Mouse (Mus musculus) megakaryocyte, embryonic 14.5 days (primary cell): Measurements from ENCODE around the gene Cbr3. TPM values are rescaled to one million over a fixed set of nuclear protein-coding genes. Genes with fewer than 3 reads are reported as not detected.
"Not testable (repeated sequence)": the region's sequence is repeated elsewhere in the genome, so short reads cannot be mapped to it uniquely, and the experiment has no call there.

ENCODE experiments used
- H3K27me3 ChIP-seq: replicated peaks from 2 replicates; pipeline ENCODE3; 2012; ENCODE audit warnings: inconsistent platforms
- H3K36me3 ChIP-seq: replicated peaks from 2 replicates; pipeline ENCODE3; 2012; ENCODE audit warnings: low read length, inconsistent platforms, mixed read lengths
- H3K4me1 ChIP-seq: 2 replicates; pipeline ENCODE4 v1.6.1; 2012; ENCODE audit warnings: inconsistent platforms
- H3K4me3 ChIP-seq: replicated peaks from 2 replicates; pipeline ENCODE3; 2012; ENCODE audit warnings: moderate library complexity, mild to moderate bottlenecking, inconsistent platforms
- H3K9me3 ChIP-seq: 2 replicates; pipeline ENCODE4 v1.6.1; 2012; ENCODE audit warnings: inconsistent platforms
- FLI1 ChIP-seq: IDR thresholded peaks from 2 replicates; pipeline ENCODE4 v1.6.1; 2012; ENCODE audit warnings: low read length, inconsistent platforms, mixed read lengths
- GATA1 ChIP-seq: IDR thresholded peaks from 3 replicates; pipeline ENCODE4 v1.6.1; 2012; ENCODE audit warnings: mixed read lengths, low read length, inconsistent platforms, borderline replicate concordance
- polyA plus RNA-seq: library from polyadenylated mRNA; stranded (reverse); fragments of >175 nt; gene quantifications from 2 replicates; pipeline ENCODE4 v1.2.3, GENCODE M21; 2012; ENCODE audit warnings: low replicate concordance; ENCODE audit not compliant: insufficient read depth

Gene Cbr3
- 3.0 TPM in 1 of 2 replicates, not detected in the other for polyA plus RNA-seq

DNA sequence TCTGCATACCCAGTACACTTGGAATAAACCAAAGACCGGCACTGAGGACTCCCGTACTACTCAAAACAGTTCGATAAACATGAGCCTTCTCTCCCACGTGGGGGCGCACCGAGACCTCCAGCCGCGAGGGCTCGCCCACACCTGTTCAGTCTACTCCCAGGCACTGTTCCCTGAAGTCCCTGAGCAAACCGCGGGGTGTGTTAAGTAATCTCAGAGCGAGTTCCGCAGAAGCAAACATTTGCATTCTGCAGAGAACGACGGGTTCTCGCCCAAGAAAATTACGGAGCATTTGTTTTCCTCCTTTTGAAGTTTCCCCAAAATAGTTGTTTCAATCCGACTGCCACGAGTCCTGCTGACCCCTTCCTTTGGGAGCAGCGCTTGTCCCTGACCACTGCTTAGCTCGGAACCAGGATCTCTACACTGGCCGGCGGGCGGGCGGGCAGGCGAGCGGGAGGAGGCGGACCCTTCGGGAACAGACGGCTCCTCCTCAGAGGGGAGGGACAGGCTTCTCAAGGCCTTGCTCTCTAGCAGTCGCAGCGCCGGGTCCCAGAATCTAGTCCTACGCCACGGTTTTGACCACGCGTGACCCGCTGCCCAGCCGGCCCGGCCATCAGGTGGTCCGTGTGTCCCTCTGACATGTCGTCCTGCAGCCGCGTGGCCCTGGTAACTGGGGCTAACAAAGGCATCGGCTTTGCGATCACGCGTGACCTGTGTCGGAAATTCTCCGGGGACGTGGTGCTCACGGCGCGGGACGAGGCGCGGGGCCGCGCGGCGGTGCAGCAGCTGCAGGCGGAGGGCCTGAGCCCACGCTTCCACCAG lies at the start of gene Cbr3:
Cbr3 (plus strand) TSS at position 527 of the 819 bp plus-strand sequence.
- TF ChIP-seq FLI1: no peak
- TF ChIP-seq GATA1: no peak
- Histone ChIP-seq H3K4me3 (peak within 1 kb of the TSS; percentile 92), H3K4me1 (peaks cover 37% of the 10 kb centered on the region), H3K27me3 (peaks cover 74% of the 10 kb centered on the region), H3K36me3 (no peaks in the 10 kb centered on the region), H3K9me3 (peaks cover 24% of the 10 kb centered on the region)

GRCm38 (mm10) chr16:93644006-93644405 lies 39.0 kb upstream of the Cbr3 start:
- TF ChIP-seq FLI1 (no peak), GATA1 (no peak)
- Histone ChIP-seq H3K27me3 (peaks cover 31% of the 10 kb centered on the region), H3K36me3 (no peaks in the 10 kb centered on the region), H3K9me3 (no peaks in the 10 kb centered on the region), H3K4me1 (no peaks in the 10 kb centered on the region), H3K4me3 (no peak overlapping the region)

- no peak overlapping the region for H3K4me3 ChIP-seq
- TF ChIP-seq GATA1 (no peak), FLI1 (no peak)
Measured at GRCm38 (mm10) chr16:93648441-93649183, 34.4 kb upstream of the Cbr3 start.

GRCm38 (mm10) chr16:93667976-93668375 lies 15.0 kb upstream of the Cbr3 start:
- Histone ChIP-seq H3K27me3 (no peaks in the 10 kb centered on the region), H3K9me3 (peaks cover 19% of the 10 kb centered on the region), H3K4me1 (no peaks in the 10 kb centered on the region), H3K36me3 (no peaks in the 10 kb centered on the region), H3K4me3 (no peak overlapping the region)
- no peak for TF ChIP-seq GATA1
- no peak for TF ChIP-seq FLI1

More at GRCm38 (mm10) chr16:93648441-93649183, 34.4 kb upstream of the Cbr3 start:
- Histone ChIP-seq H3K9me3 (no peaks in the 10 kb centered on the region), H3K27me3 (peaks cover 29% of the 10 kb centered on the region), H3K36me3 (no peaks in the 10 kb centered on the region), H3K4me1 (no peaks in the 10 kb centered on the region)

DNA sequence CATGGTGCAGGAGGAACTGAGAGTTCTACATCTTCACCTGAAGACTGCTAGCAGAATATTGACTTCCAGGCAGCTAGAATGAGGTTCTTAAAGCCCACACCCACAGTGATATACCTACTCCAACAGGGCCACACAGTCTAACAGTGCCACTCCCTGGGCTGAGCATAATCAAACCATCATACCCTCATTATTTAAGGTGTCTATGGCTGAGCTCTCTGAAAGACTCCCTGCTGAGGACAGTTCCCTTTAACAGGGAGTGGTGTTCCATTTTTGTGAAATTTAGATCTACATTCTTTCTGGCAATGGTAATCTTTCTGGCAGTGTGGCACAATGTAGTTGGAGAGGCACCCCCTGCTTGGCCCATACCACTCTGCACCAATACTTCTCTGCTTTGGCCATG lies 13.5 kb upstream of the Cbr3 start:
- Histone ChIP-seq H3K4me1 (no peaks in the 10 kb centered on the region), H3K27me3 (no peaks in the 10 kb centered on the region), H3K4me3 (no peak overlapping the region), H3K36me3 (no peaks in the 10 kb centered on the region), H3K9me3 (peaks cover 19% of the 10 kb centered on the region)
- TF ChIP-seq GATA1 (no peak), FLI1 (no peak)

DNA sequence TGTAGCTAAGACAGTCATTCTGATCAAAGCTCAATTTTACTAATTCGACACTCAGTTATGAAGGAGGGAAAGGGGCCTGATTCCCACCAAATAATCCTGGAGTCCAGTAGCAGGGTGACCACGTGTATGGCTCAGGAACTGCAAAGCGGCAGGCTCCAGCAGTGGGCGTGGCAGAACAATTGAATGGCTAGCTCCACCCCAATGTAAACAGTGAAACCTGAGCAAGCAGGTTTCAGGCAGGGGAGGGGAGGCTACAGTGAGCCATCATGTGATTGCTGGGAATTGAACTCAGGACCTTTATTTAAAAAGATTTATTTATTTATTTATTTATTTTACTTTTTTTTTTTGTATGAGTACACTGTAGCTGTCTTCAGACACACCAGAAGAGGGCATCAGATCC lies 12.5 kb upstream of the Cbr3 start:
- not testable (repeated sequence) for H3K4me1 ChIP-seq, H3K4me3 ChIP-seq, H3K36me3 ChIP-seq, H3K27me3 ChIP-seq
- peaks cover 19% of the 10 kb centered on the region for H3K9me3 ChIP-seq

GRCm38 (mm10) chr16:93671064-93671463 lies 12.0 kb upstream of the Cbr3 start:
- TF ChIP-seq FLI1 (no peak), GATA1 (no peak)

DNA sequence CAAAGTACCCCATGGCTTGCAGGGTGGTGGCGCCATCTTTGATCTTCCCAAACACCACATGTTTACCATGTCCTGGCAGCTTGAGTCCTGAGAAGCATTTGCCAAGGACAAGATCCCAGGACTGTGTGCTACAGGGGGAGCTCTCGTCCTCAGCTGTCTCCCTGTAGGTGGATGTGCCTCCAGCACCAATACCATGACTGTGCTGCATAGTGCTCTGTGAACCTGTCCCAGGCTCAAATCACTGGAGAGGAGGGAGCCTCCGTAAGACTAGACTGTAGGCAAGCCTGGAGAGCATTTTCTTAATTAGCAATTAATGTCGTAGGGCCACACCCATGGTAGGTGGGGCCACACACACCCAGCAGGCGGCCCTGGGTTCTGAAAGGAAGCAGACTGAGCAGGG lies 6.6 kb upstream of the Cbr3 start:
- H3K4me3 ChIP-seq: no peak overlapping the region
- H3K36me3 ChIP-seq: no peaks in the 10 kb centered on the region
- TF ChIP-seq GATA1: no peak
- TF ChIP-seq FLI1: no peak
- no peaks in the 10 kb centered on the region for H3K4me1 ChIP-seq
- H3K9me3 ChIP-seq: peaks cover 24% of the 10 kb centered on the region
- H3K27me3 ChIP-seq: peaks cover 49% of the 10 kb centered on the region

More at GRCm38 (mm10) chr16:93671064-93671463, 12.0 kb upstream of the Cbr3 start:
- H3K4me3 ChIP-seq: no peak overlapping the region
- no peaks in the 10 kb centered on the region for H3K4me1 ChIP-seq
- H3K27me3 ChIP-seq: peaks cover 8% of the 10 kb centered on the region
- peaks cover 21% of the 10 kb centered on the region for H3K9me3 ChIP-seq
- H3K36me3 ChIP-seq: no peaks in the 10 kb centered on the region

GRCm38 (mm10) chr16:93678206-93678605 lies 4.8 kb upstream of the Cbr3 start:
- no peaks in the 10 kb centered on the region for H3K36me3 ChIP-seq
- peaks cover 67% of the 10 kb centered on the region for H3K27me3 ChIP-seq
- TF ChIP-seq FLI1: no peak
- TF ChIP-seq GATA1: no peak
- H3K4me1 ChIP-seq: peaks cover 13% of the 10 kb centered on the region
- no peak overlapping the region for H3K4me3 ChIP-seq
- peaks cover 33% of the 10 kb centered on the region for H3K9me3 ChIP-seq

DNA sequence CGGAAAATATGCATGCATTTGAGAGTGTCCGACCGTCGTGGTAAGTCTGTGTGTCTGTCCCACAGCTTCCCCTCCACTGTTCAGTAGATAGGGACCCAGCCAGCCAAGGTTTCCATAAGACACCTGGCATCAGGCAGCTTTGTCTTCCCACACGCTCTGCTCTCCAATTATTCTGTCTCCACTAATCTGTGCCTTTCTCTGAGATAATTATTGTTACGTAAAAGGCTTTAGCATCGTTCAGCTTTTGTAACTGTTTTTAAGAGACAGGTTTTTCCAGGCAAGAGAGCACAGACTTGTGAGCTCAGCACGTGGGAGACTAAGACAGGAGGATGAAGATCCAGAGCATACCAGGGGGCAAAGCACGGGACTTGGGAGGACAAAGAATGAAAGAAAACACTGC lies 3.9 kb upstream of the Cbr3 start:
- Histone ChIP-seq H3K9me3 (peaks cover 33% of the 10 kb centered on the region), H3K27me3 (peaks cover 77% of the 10 kb centered on the region), H3K4me3 (no peak overlapping the region), H3K4me1 (peaks cover 23% of the 10 kb centered on the region), H3K36me3 (no peaks in the 10 kb centered on the region)
- TF ChIP-seq FLI1: no peak
- TF ChIP-seq GATA1: no peak
